10 mouse cellular contexts compared by ENCODE assay signal in genomic region chr10:20123401-20123800, GRCm38 (mm10). TPM values are rescaled to one million over a fixed set of nuclear protein-coding genes. Genes with fewer than 3 reads are reported as not detected.
DNase-seq lines count a peak whose midpoint lies in the region; ATAC-seq lines count a peak whose summit lies in the region.
"Had no signal": no experiment of that assay in that cellular context is flagged by ENCODE, and none has a peak within 500 bp of the region (broad histone marks: within the 10 kb centered on the region; RNA-seq: fewer than 3 reads in every experiment).

No protein-coding gene starts in this region.

- no peak overlapping the region for H3K9ac ChIP-seq in liver, embryonic 12.5 days
- H3K9ac ChIP-seq: embryonic facial prominence, embryonic 15.5 days; liver, embryonic 15.5 days had no signal

- WGBS in liver, embryonic 12.5 days (ENCODE audit: insufficient replicate concordance), result 28% methylated on average over 9 of the region's 9 CpGs

- H3K4me3 ChIP-seq in liver, embryonic 12.5 days, result no peak overlapping the region
- H3K4me3 ChIP-seq: embryonic facial prominence, embryonic 15.5 days; liver, embryonic 15.5 days had no signal

- no peak for ATAC-seq in liver, embryonic 12.5 days
- peak; percentile 87 to 93 for ATAC-seq in hematopoietic stem cell, adult 5-6 weeks (replicated peaks in 1 of 2; ENCODE audit: insufficient read depth in 1 of 2, low FRiP score in 2 of 2, low TSS enrichment in 1 of 2, low read depth in 1 of 2, poor library complexity in 2 of 2, severe bottlenecking in 2 of 2)
- peak; percentile 85 for ATAC-seq in megakaryocyte, adult 5-6 weeks (ENCODE audit: poor library complexity, severe bottlenecking)

- H3K27ac ChIP-seq in liver, embryonic 12.5 days, result no peak overlapping the region
- H3K27ac ChIP-seq: embryonic facial prominence, embryonic 15.5 days; liver, embryonic 15.5 days had no signal

- H3K4me1 ChIP-seq in liver, embryonic 12.5 days, result 0 out of 2 replicates have a peak, but pooled peaks cover 5% of the 10 kb centered on the region
- H3K4me1 ChIP-seq: embryonic facial prominence, embryonic 15.5 days; liver, embryonic 15.5 days had no signal

- H3K36me3 ChIP-seq in liver, embryonic 12.5 days, result 0 out of 2 replicates have a peak, but pooled peaks cover 11% of the 10 kb centered on the region
- H3K36me3 ChIP-seq: embryonic facial prominence, embryonic 15.5 days had no signal

- DNase-seq in liver, result peak; percentile 37
- peak; percentile 58 for DNase-seq in adrenal gland, postnatal 10 days
- peak; percentile 72 for DNase-seq in thymus, postnatal 25 days
- no peak for DNase-seq in testis, postnatal 10 days (ENCODE audit: low spot score)
- DNase-seq in cerebellum, postnatal 14 days, result no peak

- no peaks in the 10 kb centered on the region for H3K27me3 ChIP-seq in liver, embryonic 12.5 days (replicated peaks)
- H3K27me3 ChIP-seq: embryonic facial prominence, embryonic 15.5 days; liver, embryonic 15.5 days had no signal

- H3K9me3 ChIP-seq in liver, embryonic 12.5 days (replicated peaks), result no peaks in the 10 kb centered on the region
- H3K9me3 ChIP-seq: embryonic facial prominence, embryonic 15.5 days; liver, embryonic 15.5 days had no signal

- H3K4me2 ChIP-seq in liver, embryonic 12.5 days, result no peak overlapping the region
- H3K4me2 ChIP-seq: embryonic facial prominence, embryonic 15.5 days; liver, embryonic 15.5 days had no signal

RNA-seq across cellular contexts. Expression of gene Map7, which starts 24.9 kb away (rescaled TPM):
- 5.6 and 6.6 TPM in 2 replicates for polyA plus RNA-seq in liver, embryonic 12.5 days (2016; fragmentation: Nextera tagmentation; extraction: Ambion mirVana)
- 10 to 100 TPM; 15.9 to 18.7 TPM for total RNA-seq in adrenal gland, postnatal 10 days (2021)
- 156 and 190 TPM in 2 replicates for total RNA-seq in hematopoietic stem cell, adult 5-6 weeks (2017)
- total RNA-seq in megakaryocyte, adult 5-6 weeks (2015), result 2.3 and 2.7 TPM in 2 replicates
- 3.1 and 3.8 TPM in 2 replicates for total RNA-seq in megakaryocyte, adult 5-6 weeks (2017)

Comparison
In these comparisons a context has a peak if more than half of its experiments do, and no peak if none do; other contexts are left out.
1. DNase-seq: peak in liver (single experiment), adrenal gland, postnatal 10 days (single experiment) and thymus, postnatal 25 days (single experiment); none in testis, postnatal 10 days (single experiment) and cerebellum, postnatal 14 days (0 of 2).